Mouse (Mus musculus): ENCODE data around the gene Lsm14a. TPM values are rescaled to one million over a fixed set of nuclear protein-coding genes. Genes with fewer than 3 reads are reported as not detected.

The Lsm14a gene
- polyA plus RNA-seq, 1 experiment: 16.9 TPM

DNA sequence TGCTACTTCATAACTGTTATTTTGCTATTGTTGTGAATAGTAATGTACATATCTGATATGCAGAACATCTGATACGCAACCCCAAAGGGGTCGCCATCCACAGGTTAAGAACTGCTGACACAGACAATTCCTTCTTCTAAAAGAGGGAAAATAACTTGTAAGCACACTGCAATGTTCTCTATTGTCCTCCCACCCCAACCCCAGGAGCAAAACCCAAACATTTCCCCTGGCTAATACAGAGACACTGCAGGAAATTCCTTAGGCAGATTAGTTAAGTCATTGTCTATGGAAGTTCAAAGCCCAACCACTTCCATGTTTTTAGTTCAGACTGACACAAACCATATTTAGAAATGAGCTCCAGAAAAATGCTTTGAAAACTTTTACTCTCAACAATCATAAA is 94.3 kb downstream of the Lsm14a start:
- TF ChIP-seq GATA1 (IDR thresholded peaks at IDR 0.05; ENCODE audit: borderline replicate concordance, low read length) (no peak), FLI1 (IDR thresholded peaks at IDR 0.05; ENCODE audit: low read length) (no peak)
- Histone ChIP-seq H3K9me3 (no peaks in the 10 kb centered on the region), H3K4me1 (peaks cover 40% of the 10 kb centered on the region), H3K27me3 (replicated peaks) (peaks cover 7% of the 10 kb centered on the region), H3K36me3 (replicated peaks; ENCODE audit: low read length) (peaks cover 15% of the 10 kb centered on the region), H3K4me3 (replicated peaks) (no peak overlapping the region)

- no peak overlapping the region for H3K4me3 ChIP-seq (replicated peaks)
- H3K9me3 ChIP-seq: no peaks in the 10 kb centered on the region
- peaks cover 2% of the 10 kb centered on the region for H3K27me3 ChIP-seq (replicated peaks)
- H3K36me3 ChIP-seq (replicated peaks; ENCODE audit: low read length): peaks cover 11% of the 10 kb centered on the region
- TF ChIP-seq GATA1 (IDR thresholded peaks at IDR 0.05; ENCODE audit: borderline replicate concordance, low read length) (no peak), FLI1 (IDR thresholded peaks at IDR 0.05; ENCODE audit: low read length) (no peak)
- peaks cover 41% of the 10 kb centered on the region for H3K4me1 ChIP-seq
These were observed 97.0 kb downstream of the Lsm14a start for GRCm38 (mm10) chr7:34296124-34296523.

Other genes starting within 250 kb of the Lsm14a start
- gene Uba2, start 223.7 kb downstream of the Lsm14a start, polyA plus RNA-seq (2012; ENCODE audit: insufficient read depth, low replicate concordance): 1.3 and 8.8 TPM in 2 replicates
- gene Pdcd2l, start 196.7 kb downstream of the Lsm14a start, polyA plus RNA-seq (2012; ENCODE audit: insufficient read depth, low replicate concordance): 4.0 and 6.7 TPM in 2 replicates
- gene Gpi1, start 163.0 kb downstream of the Lsm14a start, polyA plus RNA-seq (2012; ENCODE audit: insufficient read depth, low replicate concordance): 1,962 and 3,728 TPM in 2 replicates
- gene Gm6096, start 142.3 kb downstream of the Lsm14a start, polyA plus RNA-seq (2012; ENCODE audit: insufficient read depth, low replicate concordance): not detected in 2 replicates
- gene 4931406P16Rik, start 79.8 kb downstream of the Lsm14a start, polyA plus RNA-seq (2012; ENCODE audit: insufficient read depth, low replicate concordance): 3.4 and 6.2 TPM in 2 replicates

All from megakaryocyte, embryonic 14.5 days (primary cell).